Mouse (Mus musculus): Measurements from ENCODE around the gene Ttc29. TPM values are rescaled to one million over a fixed set of nuclear protein-coding genes. Genes with fewer than 3 reads are reported as not detected.

Gene Ttc29
- not detected in 2 replicates for total RNA-seq (2015)
- total RNA-seq (2017): not detected in 2 replicates

DNA sequence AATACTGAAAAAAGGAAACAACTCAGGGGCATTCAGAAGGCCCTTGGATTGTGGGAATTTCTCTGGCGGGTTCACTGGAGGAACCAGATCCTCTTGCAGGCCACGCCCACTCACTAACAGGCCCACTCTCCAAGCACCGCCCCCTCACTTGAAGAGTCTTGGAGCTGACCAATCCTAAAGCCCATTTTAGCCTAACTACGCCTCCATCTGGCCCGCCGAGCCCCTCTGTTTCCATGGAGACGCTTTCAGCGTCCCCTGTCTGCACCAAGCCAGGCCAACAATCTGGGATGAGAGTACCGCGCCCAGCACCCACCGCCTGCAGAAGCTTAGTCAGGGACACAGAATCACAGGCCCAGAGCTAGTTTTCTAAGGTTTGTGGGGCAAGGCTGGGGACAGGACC lies at the start of gene Ttc29:
TSS of gene Ttc29 (plus strand) at position 224 of the 400 bp plus-strand sequence.
- no peak for ATAC-seq (replicated peaks; ENCODE audit: poor library complexity)

DNA sequence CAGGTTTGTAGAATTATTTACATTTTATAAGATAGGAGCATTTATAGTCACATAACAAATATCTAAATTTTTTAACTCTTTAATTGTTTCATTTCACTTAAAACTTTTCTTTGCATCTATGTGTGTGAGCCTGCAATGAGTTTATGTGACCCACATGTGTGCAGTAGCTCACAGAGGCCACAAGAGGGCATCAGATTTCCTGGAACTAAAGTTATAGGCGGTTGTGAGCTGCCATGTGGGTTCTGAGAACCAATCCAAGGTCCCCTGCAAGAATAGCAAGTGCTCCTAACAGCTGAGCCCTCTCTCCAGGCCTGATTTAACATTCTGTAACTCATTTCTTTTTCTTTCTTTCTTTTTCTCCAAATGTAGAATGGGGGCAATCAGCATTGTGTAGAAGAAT lies 41.7 kb upstream of the Ttc29 start:
- no peak for ATAC-seq (replicated peaks; ENCODE audit: poor library complexity)

DNA sequence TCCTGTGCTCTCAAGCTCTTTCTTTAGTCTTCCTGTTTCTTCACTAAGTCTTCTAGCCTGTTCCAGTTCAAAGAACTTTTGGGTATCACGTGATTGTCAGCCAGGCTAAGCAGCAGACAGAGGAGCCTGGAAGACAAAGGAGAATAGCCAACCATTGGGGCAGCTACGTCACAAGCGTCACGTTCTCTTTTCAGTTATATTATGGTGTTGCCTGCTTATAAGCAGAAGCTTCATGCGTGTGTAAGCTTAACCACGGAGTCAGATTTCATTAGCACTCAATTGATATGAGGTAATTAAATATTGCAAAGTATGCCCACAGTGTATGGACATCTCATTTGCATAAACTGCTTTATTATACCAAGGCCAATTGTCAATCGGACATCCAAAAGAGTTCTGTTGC lies 30.4 kb upstream of the Ttc29 start:
- no peak for ATAC-seq (replicated peaks; ENCODE audit: poor library complexity)

DNA sequence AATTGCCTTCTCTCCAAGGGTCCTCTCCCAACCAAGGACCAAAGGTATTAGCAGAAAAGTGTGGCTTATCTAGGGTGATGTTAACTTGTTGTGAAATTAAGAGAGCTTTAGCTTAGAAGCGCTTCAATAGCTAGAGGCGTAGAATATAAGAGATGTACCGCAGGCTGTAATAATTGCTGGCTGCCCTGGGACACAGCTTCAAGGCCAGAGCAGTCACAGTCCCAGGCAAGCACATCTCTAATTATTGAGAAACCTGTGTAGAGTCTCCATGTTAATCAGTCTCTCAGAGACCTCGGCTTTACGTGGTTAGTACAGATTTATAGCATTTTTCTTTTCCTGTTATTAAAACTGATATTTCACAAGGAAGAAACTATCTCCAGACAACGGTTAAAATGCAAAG lies 29.7 kb upstream of the Ttc29 start:
- ATAC-seq (replicated peaks; ENCODE audit: poor library complexity): no peak

DNA sequence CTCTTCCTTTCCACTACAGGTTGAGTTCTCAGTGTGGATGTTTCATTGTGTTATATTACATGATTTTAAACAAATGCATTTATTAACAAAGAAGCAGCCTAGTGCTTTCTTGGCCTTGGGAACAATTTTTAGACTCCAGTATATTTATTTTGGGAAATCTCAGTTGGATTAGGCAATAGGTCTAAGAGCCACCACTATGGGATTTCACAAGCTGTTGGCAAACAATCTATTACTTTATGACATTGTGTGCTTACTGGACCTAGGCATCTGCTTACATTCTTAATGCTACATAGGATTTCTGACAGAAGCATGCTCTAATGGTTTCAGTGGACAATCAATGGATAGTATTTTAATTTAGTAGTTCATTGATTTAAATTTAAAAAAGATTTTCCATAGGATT lies 26.0 kb upstream of the Ttc29 start:
- no peak for ATAC-seq (replicated peaks; ENCODE audit: poor library complexity)

DNA sequence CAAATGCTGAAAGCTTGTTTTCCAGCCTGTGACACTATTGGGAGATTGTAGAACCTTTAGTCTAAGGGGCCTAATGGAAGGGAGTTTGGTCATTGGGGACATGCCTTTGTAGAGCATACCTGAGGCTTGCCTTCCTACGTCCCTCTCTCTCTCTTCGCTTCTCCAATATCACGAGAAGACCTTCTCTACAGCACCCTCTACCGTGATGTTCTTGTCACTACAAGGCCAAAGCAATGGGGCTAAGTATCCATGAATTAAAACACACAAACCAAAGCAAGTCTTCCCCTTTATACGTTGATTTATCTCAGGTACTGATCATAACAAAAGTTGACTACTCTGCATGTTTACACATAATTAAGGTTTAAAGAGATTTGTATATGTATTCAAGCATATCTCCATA lies 8.9 kb upstream of the Ttc29 start:
- ATAC-seq (replicated peaks; ENCODE audit: poor library complexity): peak; percentile 76

DNA sequence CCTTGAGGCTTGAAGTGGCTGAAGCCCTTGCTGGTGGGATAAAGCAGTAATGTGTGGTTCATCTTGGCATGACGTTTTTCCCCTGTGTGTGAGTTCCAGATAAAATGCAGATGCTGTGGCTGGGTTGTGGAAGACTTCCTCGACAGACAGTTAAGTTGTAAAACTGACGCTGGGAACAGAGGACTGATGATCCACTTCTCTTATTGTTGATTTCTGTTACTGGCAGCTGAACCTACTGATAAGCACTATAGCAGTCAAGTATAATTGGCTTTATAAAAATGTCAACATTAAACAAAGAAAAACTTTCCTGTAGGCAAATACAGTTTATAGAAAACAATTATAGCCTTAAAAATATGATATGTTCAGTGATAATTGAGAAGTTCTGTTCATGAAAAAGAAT lies 2.7 kb upstream of the Ttc29 start:
- no peak for ATAC-seq (replicated peaks; ENCODE audit: poor library complexity)

DNA sequence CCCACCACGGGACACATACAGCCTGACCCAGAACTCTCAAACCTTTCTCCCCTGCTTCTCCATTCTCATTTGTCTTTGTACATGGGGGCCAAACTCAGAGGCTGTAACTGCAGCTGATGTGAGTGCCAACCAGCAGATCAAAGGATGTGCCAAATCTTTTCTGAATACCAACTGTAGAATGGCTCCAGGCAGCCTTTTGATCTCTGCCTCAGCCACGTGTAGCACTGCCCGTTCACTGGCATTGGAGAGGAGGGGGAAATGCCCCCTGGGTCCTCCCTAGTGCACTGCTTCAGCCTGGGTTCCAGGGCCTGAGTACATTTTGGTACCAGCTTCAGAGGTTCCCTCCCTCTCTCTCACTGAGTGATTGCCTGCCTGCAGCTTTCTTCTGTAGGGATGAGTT lies 1.5 kb downstream of the Ttc29 start:
- no peak for ATAC-seq (replicated peaks; ENCODE audit: poor library complexity)

DNA sequence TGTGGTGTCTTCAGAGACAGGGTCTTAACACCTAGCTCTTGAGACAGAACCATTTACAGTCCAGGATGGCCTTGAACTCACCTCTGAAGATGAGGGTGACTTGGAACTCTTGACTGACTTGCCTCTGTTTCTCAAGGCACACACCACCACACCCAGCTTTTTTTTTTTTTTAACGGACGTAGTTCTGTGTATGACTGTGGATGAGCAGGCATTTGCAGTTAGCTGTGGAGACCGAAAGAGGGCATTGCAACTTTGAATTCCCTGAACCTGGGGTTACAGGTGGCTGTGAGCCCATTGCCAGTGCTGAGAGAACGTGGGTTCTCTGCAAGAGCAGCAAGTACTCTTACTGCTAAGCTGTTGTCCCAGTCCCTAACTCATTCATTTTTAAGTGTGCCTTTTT lies 13.0 kb downstream of the Ttc29 start:
- no peak for ATAC-seq (replicated peaks; ENCODE audit: poor library complexity)

DNA sequence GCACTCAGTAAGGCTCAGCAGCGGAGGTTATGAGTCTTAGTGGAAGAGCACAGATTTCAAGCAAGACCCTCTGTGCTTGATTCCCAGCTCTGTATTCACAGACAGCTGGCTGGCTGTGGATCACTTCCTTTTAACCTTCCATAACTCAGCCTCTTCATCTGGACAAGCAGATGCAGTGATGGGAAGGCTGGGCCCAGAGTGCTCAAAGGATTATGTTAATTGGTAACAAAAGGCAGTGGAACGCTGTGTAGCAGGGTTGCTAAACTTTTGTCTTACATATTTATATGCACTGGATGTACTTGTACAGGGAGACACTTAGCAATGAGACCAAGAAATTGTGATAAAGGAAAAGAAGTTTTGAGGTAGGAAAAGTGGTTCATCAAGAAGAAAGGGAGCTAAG lies 17.6 kb downstream of the Ttc29 start:
- no peak for ATAC-seq (replicated peaks; ENCODE audit: poor library complexity)

DNA sequence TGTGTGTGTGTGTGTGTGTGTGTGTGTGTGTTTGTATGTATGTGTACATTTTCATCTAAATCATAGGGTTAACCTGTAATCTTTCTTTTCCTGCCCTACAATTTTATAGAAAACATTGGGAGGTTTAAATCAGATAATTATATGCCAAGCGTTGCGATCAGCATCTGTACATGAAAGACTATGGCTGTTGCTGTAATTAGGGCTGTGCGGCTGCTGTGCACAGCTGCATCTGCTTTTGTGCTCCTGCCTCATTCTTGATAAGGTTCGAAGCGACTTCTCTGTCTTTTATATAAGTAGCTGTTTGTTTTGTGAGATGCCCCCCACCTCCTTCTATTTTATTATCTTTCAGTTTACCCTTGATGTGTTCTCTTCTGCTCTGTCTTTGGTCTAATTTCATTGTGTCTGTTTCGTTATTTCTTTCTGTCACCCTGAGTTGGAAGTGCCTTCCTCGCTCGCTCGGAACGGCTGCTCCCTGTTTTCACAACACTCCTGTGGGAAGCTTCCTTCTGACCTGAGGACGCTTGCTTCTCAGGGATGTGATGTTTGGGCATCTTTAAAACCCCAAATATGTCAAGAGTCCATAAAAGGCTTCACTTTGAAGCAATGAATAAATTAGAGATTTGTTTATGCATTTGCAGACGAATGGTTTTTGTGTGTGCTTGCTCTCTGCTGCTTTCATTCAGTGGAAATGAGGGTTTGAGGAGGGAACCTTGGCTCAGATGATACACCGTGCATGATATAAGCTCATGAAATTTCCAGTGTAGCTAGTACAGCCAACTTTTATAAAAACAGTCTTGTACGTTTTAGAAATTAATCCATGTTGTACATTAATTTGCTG lies 20.0 kb downstream of the Ttc29 start:
- ATAC-seq (replicated peaks; ENCODE audit: poor library complexity): no peak

DNA sequence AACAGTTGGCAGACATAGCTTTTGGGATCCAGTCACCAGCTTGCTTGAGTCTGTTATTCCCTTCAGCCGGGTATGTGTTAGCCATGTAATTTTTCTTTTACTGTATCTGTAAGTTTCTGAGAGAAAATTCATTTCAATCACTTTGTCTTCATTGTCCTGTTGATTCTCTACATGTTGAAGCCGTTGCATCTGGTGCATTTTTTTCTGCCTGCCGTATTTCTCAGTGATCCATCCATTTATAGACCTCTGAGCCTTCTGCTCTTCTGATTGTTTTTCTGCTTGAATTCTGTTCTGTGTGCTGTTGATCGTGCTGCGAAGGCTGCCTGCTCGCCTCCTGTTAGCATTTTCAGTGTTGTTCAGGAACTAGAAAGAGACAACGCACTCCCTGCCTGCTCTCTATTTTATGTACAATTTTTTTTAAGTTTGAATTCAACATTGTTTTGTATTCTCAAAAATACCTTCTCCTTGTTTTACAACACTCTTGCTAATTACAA lies 20.7 kb downstream of the Ttc29 start:
- no peak for ATAC-seq (replicated peaks; ENCODE audit: poor library complexity)

DNA sequence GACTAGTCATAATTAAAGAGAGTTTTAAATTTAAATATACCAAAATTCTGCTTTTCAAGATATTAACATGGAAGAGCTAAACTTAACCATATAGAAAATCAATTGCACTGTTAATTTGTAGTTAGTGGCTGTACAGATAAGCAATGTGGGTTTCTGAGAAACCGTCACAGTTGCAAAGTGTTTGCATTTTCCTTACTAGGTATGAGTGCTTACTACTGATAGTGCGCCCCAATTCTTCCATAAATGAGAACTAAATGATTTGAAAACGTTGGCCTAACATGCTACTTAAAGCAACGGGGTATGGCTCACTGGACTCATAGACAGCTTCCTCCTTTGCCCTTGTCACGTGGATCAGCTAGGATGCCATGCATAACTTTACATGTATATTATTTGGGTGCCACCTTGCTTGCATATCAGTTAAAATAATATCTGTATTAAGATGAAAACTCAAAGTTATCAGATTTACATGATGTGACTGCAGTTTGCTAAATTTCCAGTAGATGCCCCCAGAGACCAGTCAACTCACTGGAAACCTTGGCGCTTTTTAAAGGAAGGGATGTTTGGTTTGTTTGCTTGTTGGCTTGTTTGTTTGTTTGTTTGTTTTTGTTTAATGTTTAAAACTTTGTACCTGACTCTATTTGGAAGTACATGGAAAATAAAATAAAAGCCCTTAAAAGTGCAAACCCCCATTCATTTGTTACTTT lies 25.0 kb downstream of the Ttc29 start:
- ATAC-seq (replicated peaks; ENCODE audit: poor library complexity): peak; percentile 50

DNA sequence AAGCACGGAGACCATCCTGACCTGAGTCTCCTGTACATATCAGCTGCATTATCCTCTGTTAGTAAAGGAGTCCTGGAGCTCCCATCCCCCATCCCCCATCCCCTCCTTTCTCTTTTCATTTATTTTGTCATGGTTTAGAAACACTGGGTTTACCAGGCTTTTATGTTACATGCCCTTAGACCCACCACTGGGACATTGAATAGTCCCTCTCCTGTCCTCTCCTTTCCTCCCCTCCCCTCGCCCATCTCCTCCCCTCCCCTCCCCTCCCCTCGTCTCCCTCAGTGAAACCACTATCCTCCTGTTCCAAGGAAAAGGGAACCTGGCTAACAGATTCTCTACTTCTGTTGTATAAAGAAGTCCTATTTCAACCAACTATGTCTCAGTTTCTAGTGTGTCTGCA lies 38.0 kb downstream of the Ttc29 start:
- ATAC-seq (replicated peaks; ENCODE audit: poor library complexity): no peak

DNA sequence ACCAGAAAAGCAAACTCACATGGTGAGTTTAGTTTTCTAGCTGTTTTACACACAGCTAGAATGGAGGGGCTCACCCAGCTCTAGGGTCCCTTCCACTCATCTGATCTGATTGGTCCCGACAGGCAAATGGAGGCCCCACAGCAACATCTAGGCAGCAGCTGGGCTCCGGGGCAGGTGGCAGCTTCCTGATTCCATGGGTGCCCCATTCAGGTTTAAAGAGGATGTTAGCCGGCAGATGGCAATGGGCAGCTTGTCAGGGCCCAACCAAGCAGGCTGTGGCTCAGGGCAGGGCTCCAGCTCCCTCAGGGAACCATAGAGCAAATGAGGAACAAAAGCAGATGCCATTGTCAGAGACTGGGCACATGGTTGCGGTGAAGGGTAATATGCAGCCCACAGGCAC lies 41.3 kb downstream of the Ttc29 start:
- peak; percentile 99 for ATAC-seq (replicated peaks; ENCODE audit: poor library complexity)

DNA sequence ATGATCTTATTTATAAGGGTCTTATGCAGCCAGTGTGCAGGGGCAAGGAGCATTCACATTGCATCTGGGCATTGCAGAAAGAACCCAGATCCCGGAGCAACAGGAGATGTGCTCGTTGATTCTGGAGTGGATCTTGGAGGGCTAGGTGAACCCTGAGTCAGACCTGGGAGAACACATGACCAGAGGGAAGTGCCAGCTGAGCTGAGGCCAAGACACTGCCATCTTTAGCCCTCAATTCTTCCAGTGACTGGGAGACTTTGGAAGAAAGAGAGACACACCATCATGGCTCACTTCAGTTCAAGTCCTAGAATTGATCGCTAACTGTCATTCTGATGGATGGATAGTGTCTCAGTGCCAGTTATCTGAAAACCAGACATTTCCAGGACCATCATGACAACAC lies 41.9 kb downstream of the Ttc29 start:
- no peak for ATAC-seq (replicated peaks; ENCODE audit: poor library complexity)

DNA sequence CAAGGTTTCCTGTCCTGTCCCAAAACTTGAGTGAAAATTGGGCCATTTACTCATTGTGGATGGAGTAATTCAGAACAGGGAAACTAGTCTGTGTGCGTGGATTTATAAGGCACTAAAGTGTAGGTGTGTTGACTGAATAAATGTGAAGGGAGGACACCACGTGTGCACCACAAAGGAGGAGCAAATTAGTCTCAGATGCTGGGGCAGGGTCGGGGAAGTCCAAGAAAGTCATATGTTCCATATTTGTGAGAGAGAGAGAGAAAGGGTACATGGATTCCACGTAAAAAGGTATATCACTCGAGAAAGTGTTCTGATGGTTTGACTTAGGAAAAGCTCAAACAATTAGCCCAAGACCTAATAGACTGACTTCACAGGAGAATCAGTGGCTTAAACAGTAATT lies 52.4 kb downstream of the Ttc29 start:
- no peak for ATAC-seq (replicated peaks; ENCODE audit: poor library complexity)

DNA sequence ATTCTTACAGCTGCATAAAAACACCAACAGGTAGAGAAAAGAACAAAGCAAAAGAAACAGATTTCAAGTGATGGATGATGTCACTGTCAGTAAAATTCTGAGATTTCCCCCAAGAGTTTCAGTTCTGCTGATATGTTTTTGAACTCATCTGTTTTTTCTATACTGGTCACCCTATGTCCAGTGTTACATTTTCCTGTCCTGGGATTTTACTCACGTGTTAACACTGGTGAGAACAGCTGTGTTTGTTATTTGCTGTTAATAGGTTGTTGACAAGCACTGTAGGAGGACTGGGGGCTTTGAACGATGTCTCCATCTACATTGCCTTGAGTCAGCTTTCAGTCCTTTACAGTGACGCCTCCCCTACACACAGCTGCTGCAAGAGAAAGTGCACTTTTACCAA lies 53.1 kb downstream of the Ttc29 start:
- ATAC-seq (replicated peaks; ENCODE audit: poor library complexity): no peak

DNA sequence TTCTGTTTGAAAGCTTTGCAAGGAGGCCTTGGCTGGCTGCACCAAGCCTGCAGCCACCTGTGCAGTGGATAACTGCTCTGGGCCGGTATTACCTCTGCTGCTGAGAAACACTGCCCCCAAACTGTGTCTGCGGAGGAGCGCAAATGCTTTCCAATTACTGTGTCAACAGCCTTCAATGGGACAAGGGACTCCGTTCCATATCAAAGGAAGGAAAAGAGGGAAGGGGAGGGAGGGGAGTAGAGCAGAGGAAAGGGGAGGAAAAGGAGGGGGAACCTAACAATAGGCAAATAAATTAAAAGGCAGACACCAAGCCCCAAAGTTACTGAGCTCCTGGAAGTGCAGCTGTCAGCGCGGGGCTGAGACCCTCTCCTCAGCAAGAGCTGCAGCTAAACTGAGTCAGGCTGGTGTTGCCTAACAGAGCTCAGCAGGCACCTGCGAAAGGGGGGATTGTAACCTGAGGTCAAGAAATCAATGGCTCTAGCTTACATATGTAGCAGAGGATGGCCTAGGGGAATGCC lies 54.9 kb downstream of the Ttc29 start:
- no peak for ATAC-seq (replicated peaks; ENCODE audit: poor library complexity)

DNA sequence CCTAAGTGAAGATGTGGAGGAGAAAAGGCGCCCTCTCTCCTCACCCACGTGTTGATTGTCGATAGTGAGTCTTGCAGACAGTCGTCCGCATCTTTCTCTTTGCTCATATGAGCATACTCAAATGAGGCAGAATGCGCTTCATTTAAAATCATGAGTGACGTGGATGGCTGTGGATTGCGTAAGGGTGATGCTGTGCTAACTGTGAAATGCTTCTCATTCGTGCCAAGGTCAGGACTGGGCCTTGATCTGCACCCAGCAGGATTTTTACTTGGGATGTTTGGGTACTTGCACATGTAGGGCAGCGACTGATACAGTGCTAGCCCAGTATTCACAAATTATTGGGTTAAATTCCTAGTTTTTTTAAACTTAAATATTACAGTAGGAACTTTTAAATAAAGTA lies 56.2 kb downstream of the Ttc29 start:
- ATAC-seq (replicated peaks; ENCODE audit: poor library complexity): no peak

DNA sequence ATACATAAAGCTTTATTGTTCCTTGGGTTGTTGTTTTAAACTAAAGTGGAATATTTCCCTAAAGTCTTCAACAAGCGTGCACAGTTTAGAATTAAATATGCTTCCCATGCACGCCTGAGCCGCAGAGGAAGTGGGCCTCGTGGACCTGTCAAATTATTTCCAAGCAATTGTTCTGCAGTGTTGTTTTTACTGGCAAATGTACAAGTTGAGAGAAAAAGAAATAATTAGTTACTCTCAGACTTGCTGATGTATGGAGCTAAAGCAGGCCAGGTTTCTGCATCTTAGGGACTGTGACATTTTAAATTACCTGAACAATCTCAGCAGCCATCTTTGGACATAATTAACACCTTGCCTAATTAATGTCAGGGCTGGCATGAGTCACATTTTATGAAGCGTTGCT lies 58.3 kb downstream of the Ttc29 start:
- no peak for ATAC-seq (replicated peaks; ENCODE audit: poor library complexity)

DNA sequence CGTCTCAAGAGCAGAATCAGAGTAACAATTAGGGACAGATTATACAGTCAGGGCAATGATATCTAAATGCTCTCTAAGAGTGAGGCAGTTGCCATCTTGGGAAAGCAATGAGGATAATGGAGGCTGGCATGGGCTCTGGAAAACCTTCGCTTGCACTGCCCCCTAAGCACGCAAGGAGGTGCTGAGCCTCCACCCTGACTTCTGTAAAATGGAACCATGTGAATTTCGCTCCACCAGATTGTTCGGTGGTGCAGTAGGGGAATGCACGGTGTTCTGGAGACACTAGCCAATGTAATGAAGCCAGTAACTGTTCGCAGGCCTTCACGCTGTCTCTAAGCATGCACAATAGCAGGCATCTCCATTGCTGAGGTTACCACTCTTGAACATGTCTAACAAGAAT lies 63.0 kb downstream of the Ttc29 start:
- no peak for ATAC-seq (replicated peaks; ENCODE audit: poor library complexity)
